Mouse (Mus musculus) heart, embryonic 16.5 days (tissue): ENCODE measurements around the gene Sdhd. TPM values are rescaled to one million over a fixed set of nuclear protein-coding genes. Genes with fewer than 3 reads are reported as not detected.

Experiments used
- ATAC-seq: fragments of 200-750 bp; cut with Nextera tagmentation; replicated peaks from 2 replicates; pipeline ENCODE4 v1.8.0; 2017; ENCODE audit warnings: moderate number of reproducible peaks; ENCODE audit not compliant: insufficient read depth, low FRiP score; ENCODE audit errors: extremely low read depth
- H3K27ac ChIP-seq: fragments of 300-500 bp; sonication (generic); 2 replicates; pipeline ENCODE4 v1.5.1; 2014; ENCODE audit warnings: mild to moderate bottlenecking, low read length, control low read depth, moderate library complexity
- H3K27me3 ChIP-seq: fragments of 300-500 bp; sonication (generic); 2 replicates; pipeline ENCODE4 v1.6.1; 2014; ENCODE audit warnings: low read length, mixed read lengths; ENCODE audit not compliant: control insufficient read depth, insufficient read depth
- H3K36me3 ChIP-seq: fragments of 300-500 bp; sonication (generic); 2 replicates; pipeline ENCODE4 v1.6.1; 2014; ENCODE audit not compliant: control insufficient read depth, insufficient read depth
- H3K4me1 ChIP-seq: fragments of 300-500 bp; sonication (generic); 2 replicates; pipeline ENCODE4 v1.6.1; 2014; ENCODE audit warnings: low read length, mixed read lengths; ENCODE audit not compliant: control insufficient read depth, insufficient read depth
- H3K4me2 ChIP-seq: fragments of 300-500 bp; sonication (generic); 2 replicates; pipeline ENCODE4 v1.6.1; 2014; ENCODE audit warnings: low read depth, mild to moderate bottlenecking, control low read depth, low read length
- H3K4me3 ChIP-seq: fragments of 300-500 bp; sonication (generic); 2 replicates; pipeline ENCODE4 v1.5.1; 2014; ENCODE audit warnings: mild to moderate bottlenecking, control low read depth, low read length
- H3K9ac ChIP-seq: fragments of 300-500 bp; sonication (generic); 2 replicates; pipeline ENCODE4 v1.6.1; 2014; ENCODE audit warnings: low read length, control low read depth
- H3K9me3 ChIP-seq: fragments of 300-500 bp; sonication (generic); replicated peaks from 2 replicates; pipeline ENCODE4 v1.6.1; 2016; ENCODE audit warnings: low read length; ENCODE audit not compliant: control insufficient read depth
- WGBS: fragments of 180-500 bp; shearing (Covaris S2); extraction: QIAGEN DNeasy Blood & Tissue Kit; methylation state at CpG from one replicate; pipeline ENCODE4 v1.1.7; 2014; 5-methylcytosine and 5-hydroxymethylcytosine counted together
- polyA plus RNA-seq: library from polyadenylated mRNA; unstranded; fragments of >200 nt; fragmentation: Nextera tagmentation; extraction: Ambion mirVana; gene quantifications from 2 replicates; pipeline ENCODE4 v1.2.1, GENCODE M21; 2015

Sdhd gene
- polyA plus RNA-seq, 1 experiment from 2014 or later: 852 TPM

DNA sequence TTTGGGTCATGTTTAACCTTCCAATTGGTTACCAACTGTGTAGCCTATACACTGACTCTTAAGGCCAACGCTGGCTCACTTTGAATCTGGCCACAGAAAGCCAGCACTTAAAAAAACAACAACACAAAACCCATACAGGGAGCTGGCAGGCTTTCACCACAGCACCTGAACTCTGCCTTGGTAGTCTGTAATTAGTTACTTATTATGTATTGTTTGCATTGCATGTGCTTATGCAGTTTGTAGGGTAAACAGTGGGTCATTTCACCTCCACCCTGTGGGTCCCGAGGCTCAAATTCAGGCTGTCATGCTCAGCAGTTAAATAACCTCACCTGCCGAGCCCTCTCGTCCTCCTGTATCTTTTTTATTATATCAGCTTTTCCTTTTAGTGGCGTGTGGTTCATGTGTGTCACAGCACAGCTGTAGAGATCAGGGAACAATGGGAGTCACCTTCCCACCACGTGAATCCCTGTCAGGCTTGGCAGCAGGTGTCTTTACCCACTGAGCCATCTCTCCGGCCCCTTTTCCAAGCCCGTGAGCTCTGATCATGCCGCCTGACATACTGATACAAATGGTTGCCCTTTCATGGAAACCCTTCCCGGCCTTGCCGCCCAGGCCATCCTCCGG lies 8.7 kb downstream of the Sdhd start:
- WGBS: 74% methylated on average over 12 of the region's 12 CpGs
- no peak overlapping the region for H3K9ac ChIP-seq
- H3K36me3 ChIP-seq: peaks cover 44% of the 10 kb centered on the region
- no peak for ATAC-seq
- no peaks in the 10 kb centered on the region for H3K9me3 ChIP-seq
- H3K4me2 ChIP-seq: no peak overlapping the region
- no peaks in the 10 kb centered on the region for H3K27me3 ChIP-seq
- H3K4me1 ChIP-seq: no peaks in the 10 kb centered on the region
- no peak overlapping the region for H3K4me3 ChIP-seq
- H3K27ac ChIP-seq: no peak overlapping the region

GRCm38 (mm10) chr9:50593544-50593943 lies 10.1 kb downstream of the Sdhd start:
- H3K9ac ChIP-seq: no peak overlapping the region
- no peaks in the 10 kb centered on the region for H3K4me1 ChIP-seq
- H3K27me3 ChIP-seq: no peaks in the 10 kb centered on the region
- H3K4me2 ChIP-seq: no peak overlapping the region
- H3K36me3 ChIP-seq: peaks cover 32% of the 10 kb centered on the region
- no peaks in the 10 kb centered on the region for H3K9me3 ChIP-seq
- H3K27ac ChIP-seq: no peak overlapping the region
- no peak for ATAC-seq
- WGBS: 71% methylated on average over 3 of the region's 3 CpGs
- H3K4me3 ChIP-seq: no peak overlapping the region

- ATAC-seq: no peak
- Histone ChIP-seq H3K4me1 (no peaks in the 10 kb centered on the region), H3K9me3 (no peaks in the 10 kb centered on the region), H3K4me2 (no peak overlapping the region), H3K27me3 (no peaks in the 10 kb centered on the region), H3K4me3 (no peak overlapping the region), H3K36me3 (peaks cover 26% of the 10 kb centered on the region), H3K27ac (no peak overlapping the region), H3K9ac (no peak overlapping the region)
- WGBS: 79% methylated on average over 9 of the region's 9 CpGs
Measured at GRCm38 (mm10) chr9:50592955-50593354, 10.7 kb downstream of the Sdhd start.

DNA sequence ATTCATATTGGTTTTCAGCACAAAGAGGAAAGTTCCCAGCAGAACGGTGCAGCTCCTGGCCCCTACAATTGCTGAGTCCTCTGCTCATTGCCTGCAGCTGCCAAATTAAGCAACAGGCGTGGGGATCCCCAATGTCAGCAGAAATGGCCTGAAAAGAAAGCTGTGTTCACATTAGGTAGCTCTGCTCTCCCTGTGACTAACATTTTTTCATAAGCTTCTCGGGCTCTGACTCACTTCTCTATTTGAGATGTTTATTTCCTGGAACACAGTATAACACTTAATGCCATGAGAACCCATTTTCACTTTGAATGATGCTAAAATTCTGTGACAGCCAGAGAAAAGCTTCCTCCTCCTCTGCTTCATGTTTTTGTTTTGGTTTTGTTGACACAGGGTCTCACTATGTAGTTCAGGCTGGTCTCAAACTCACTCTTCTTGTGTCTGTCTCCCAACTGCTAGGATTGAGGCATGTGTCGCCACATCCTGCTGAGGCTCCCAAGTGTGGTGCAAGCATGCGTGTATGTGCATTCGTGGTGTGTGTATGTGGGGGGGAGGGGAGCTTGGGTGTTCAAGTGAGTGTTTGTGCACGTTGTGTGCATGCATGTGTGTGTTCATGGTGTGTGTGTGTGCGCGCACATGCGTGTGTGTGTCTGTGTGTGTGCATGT lies 12.6 kb downstream of the Sdhd start:
- no peaks in the 10 kb centered on the region for H3K27me3 ChIP-seq
- 72% methylated on average over 10 of the region's 10 CpGs for WGBS
- H3K36me3 ChIP-seq: peaks cover 9% of the 10 kb centered on the region

DNA sequence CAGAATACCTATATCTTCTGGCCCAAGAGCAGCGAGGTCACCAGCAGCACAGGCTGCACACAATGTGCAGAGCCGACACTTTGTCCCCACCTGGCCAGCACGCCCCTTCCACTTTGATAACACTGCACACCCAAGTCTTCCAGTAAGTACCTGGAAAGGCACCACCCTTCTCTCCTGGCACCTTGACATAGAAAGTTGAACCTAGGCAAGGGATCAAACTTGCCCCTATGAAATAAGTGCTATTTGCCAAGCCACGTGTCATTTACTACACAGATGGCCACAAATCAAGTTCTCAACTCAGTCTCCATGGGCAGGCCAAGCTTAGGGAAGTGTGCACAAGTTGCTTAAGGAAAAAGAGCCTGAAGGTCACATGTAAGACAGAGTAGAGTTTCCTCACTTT lies 16.7 kb downstream of the Sdhd start:
- WGBS: 69% methylated on average over 4 of the region's 4 CpGs
- Histone ChIP-seq H3K4me3 (no peak overlapping the region), H3K36me3 (no peaks in the 10 kb centered on the region)

More for the DNA sequence above, 12.6 kb downstream of the Sdhd start:
- Histone ChIP-seq H3K4me2 (no peak overlapping the region), H3K4me3 (no peak overlapping the region), H3K9me3 (no peaks in the 10 kb centered on the region), H3K4me1 (no peaks in the 10 kb centered on the region), H3K27ac (no peak overlapping the region), H3K9ac (no peak overlapping the region)
- no peak for ATAC-seq

GRCm38 (mm10) chr9:50585145-50585818 lies 18.3 kb downstream of the Sdhd start:
- ATAC-seq: no peak
- H3K4me2 ChIP-seq: no peak overlapping the region

More for the DNA sequence above, 16.7 kb downstream of the Sdhd start:
- no peak for ATAC-seq
- Histone ChIP-seq H3K9ac (no peak overlapping the region), H3K27ac (no peak overlapping the region), H3K9me3 (no peaks in the 10 kb centered on the region), H3K27me3 (no peaks in the 10 kb centered on the region), H3K4me1 (no peaks in the 10 kb centered on the region), H3K4me2 (no peak overlapping the region)

GRCm38 (mm10) chr9:50580370-50580769 lies 23.2 kb downstream of the Sdhd start:
- Histone ChIP-seq H3K9ac (no peak overlapping the region), H3K4me1 (no peaks in the 10 kb centered on the region), H3K4me2 (no peak overlapping the region), H3K27me3 (no peaks in the 10 kb centered on the region), H3K9me3 (no peaks in the 10 kb centered on the region), H3K27ac (no peak overlapping the region), H3K36me3 (no peaks in the 10 kb centered on the region), H3K4me3 (no peak overlapping the region)
- no peak for ATAC-seq
- WGBS: 29% methylated on average over 4 of the region's 4 CpGs

More at GRCm38 (mm10) chr9:50585145-50585818, 18.3 kb downstream of the Sdhd start:
- no peak overlapping the region for H3K4me3 ChIP-seq
- H3K4me1 ChIP-seq: no peaks in the 10 kb centered on the region
- H3K9me3 ChIP-seq: no peaks in the 10 kb centered on the region
- H3K27ac ChIP-seq: no peak overlapping the region
- no peaks in the 10 kb centered on the region for H3K36me3 ChIP-seq
- 79% methylated on average over 6 of the region's 6 CpGs for WGBS
- no peak overlapping the region for H3K9ac ChIP-seq
- no peaks in the 10 kb centered on the region for H3K27me3 ChIP-seq

DNA sequence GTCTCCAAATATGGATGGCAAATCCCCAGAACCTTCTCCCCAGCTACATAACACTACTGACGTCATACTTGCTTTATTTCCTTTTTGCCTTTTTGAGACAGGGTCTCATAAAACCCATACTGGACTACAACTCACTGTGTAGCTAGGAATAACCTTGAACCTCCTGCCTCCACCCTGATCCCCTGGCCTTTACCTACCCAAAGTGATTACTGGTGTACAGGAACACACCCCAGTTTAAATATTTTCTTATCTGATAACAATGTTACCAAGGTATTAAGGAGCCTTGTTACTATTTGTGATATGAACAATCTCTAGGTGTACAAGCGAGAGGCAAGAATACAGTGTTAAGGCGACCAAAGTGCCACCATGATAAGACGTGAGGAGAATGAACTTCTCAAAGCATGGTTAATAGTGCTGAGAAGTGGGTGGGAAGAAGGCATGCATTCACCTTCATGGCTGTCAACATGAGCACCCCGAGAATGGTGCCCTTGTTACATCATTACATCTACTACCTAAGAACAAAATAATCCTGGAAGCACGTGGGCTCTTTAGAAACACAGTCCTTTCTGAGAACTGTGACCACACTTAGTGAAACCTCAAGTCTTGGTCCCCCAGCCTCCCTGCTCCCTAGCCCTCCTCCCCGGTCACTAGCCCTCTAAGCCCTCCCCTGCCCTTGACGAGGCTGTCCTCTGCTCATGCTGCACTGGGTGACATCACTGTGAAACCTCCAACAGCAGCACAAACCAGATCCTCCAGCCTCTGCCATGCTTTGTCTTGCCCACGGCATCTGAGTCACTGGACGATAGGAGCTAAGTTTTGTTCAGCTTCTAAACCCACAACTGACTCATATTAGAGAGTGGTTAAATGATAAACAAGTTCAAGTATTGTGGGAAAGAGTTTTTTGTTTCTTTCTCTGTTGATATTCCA lies 33.8 kb downstream of the Sdhd start:
- Histone ChIP-seq H3K27me3 (no peaks in the 10 kb centered on the region), H3K9ac (no peak overlapping the region), H3K9me3 (no peaks in the 10 kb centered on the region), H3K4me3 (no peak overlapping the region), H3K27ac (no peak overlapping the region), H3K4me2 (no peak overlapping the region), H3K36me3 (no peaks in the 10 kb centered on the region), H3K4me1 (no peaks in the 10 kb centered on the region)
- no peak for ATAC-seq
- 60% methylated on average over 10 of the region's 10 CpGs for WGBS
